Mouse (Mus musculus): ENCODE measurements around the gene Trim2. TPM values are rescaled to one million over a fixed set of nuclear protein-coding genes. Genes with fewer than 3 reads are reported as not detected.

Trim2 gene
- polyA plus RNA-seq, 1 experiment from 2014 or later, result 177 TPM

- Histone ChIP-seq H3K4me3 (replicated peaks) (no peak overlapping the region), H3K27me3 (no peaks in the 10 kb centered on the region), H3K9ac (replicated peaks) (no peak overlapping the region), H3K4me1 (replicated peaks) (peaks cover 33% of the 10 kb centered on the region), H3K9me3 (no peaks in the 10 kb centered on the region), H3K4me2 (replicated peaks) (no peak overlapping the region), H3K36me3 (0 out of 2 replicates have a peak, but pooled peaks cover 4% of the 10 kb centered on the region), H3K27ac (no peak overlapping the region)
- ATAC-seq, result no peak
- 92% methylated on average over 4 of the region's 4 CpGs for WGBS
Observed at GRCm38 (mm10) chr3:84278809-84279208, 27.9 kb downstream of the Trim2 start.

GRCm38 (mm10) chr3:84275124-84275523 is 31.6 kb downstream of the Trim2 start:
- ATAC-seq, result no peak
- no peaks in the 10 kb centered on the region for H3K9me3 ChIP-seq
- no peak overlapping the region for H3K27ac ChIP-seq
- H3K27me3 ChIP-seq, result no peaks in the 10 kb centered on the region
- H3K36me3 ChIP-seq, result 0 out of 2 replicates have a peak, but pooled peaks cover 4% of the 10 kb centered on the region
- H3K4me1 ChIP-seq (replicated peaks), result peaks cover 17% of the 10 kb centered on the region
- no peak overlapping the region for H3K4me3 ChIP-seq (replicated peaks)
- H3K4me2 ChIP-seq (replicated peaks), result no peak overlapping the region
- no peak overlapping the region for H3K9ac ChIP-seq (replicated peaks)
- 74% methylated on average over 4 of the region's 4 CpGs for WGBS

- no peaks in the 10 kb centered on the region for H3K27me3 ChIP-seq
- no peak overlapping the region for H3K9ac ChIP-seq (replicated peaks)
- no peak for ATAC-seq
- 0 out of 2 replicates have a peak, but pooled peaks cover 4% of the 10 kb centered on the region for H3K36me3 ChIP-seq
- no peak overlapping the region for H3K4me3 ChIP-seq (replicated peaks)
- no peaks in the 10 kb centered on the region for H3K9me3 ChIP-seq
- no peak overlapping the region for H3K27ac ChIP-seq
- WGBS, result 73% methylated on average over 10 of the region's 10 CpGs
- H3K4me2 ChIP-seq (replicated peaks), result no peak overlapping the region
- H3K4me1 ChIP-seq (replicated peaks), result peaks cover 25% of the 10 kb centered on the region
Observed at GRCm38 (mm10) chr3:84272293-84273015, 34.2 kb downstream of the Trim2 start.

- no peak overlapping the region for H3K4me3 ChIP-seq (replicated peaks)
- no peaks in the 10 kb centered on the region for H3K9me3 ChIP-seq
- 0 out of 2 replicates have a peak, but pooled peaks cover under 1% of the 10 kb centered on the region for H3K36me3 ChIP-seq
- H3K9ac ChIP-seq (replicated peaks), result no peak overlapping the region
- 94% methylated on average over 10 of the region's 10 CpGs for WGBS
- no peaks in the 10 kb centered on the region for H3K27me3 ChIP-seq
- no peak overlapping the region for H3K4me2 ChIP-seq (replicated peaks)
- ATAC-seq, result no peak
- peaks cover 25% of the 10 kb centered on the region for H3K4me1 ChIP-seq (replicated peaks)
- no peak overlapping the region for H3K27ac ChIP-seq
Observed at GRCm38 (mm10) chr3:84271794-84272193, 34.9 kb downstream of the Trim2 start.

- Histone ChIP-seq H3K4me3 (replicated peaks) (no peak overlapping the region), H3K4me2 (replicated peaks) (0 out of 2 replicates have a peak overlapping the region, but pooled peaks have one; percentile 41), H3K27ac (peak overlapping the region; percentile 40; the same call in 1 of the 2 replicates), H3K9ac (replicated peaks) (no peak overlapping the region), H3K36me3 (no peaks in the 10 kb centered on the region), H3K9me3 (no peaks in the 10 kb centered on the region), H3K27me3 (no peaks in the 10 kb centered on the region), H3K4me1 (replicated peaks) (peaks cover 28% of the 10 kb centered on the region)
- peak; percentile 13; the same call in 1 of the 2 replicates for ATAC-seq
- WGBS, result 46% methylated on average over 6 of the region's 6 CpGs
Observed at GRCm38 (mm10) chr3:84271058-84271457, 35.6 kb downstream of the Trim2 start.

GRCm38 (mm10) chr3:84270624-84270995 is 36.1 kb downstream of the Trim2 start:
- H3K9ac ChIP-seq (replicated peaks), result peak overlapping the region; percentile 40; the same call in 1 of the 2 replicates
- no peaks in the 10 kb centered on the region for H3K36me3 ChIP-seq
- H3K4me3 ChIP-seq (replicated peaks), result peak overlapping the region; percentile 15
- H3K4me2 ChIP-seq (replicated peaks), result peak overlapping the region; percentile 41
- 0% methylated on average over 3 of the region's 3 CpGs for WGBS
- H3K9me3 ChIP-seq, result no peaks in the 10 kb centered on the region
- 0 out of 2 replicates have a peak overlapping the region, but pooled peaks have one; percentile 48 for H3K27ac ChIP-seq
- peaks cover 33% of the 10 kb centered on the region for H3K4me1 ChIP-seq (replicated peaks)
- ATAC-seq, result peak; percentile 39
- H3K27me3 ChIP-seq, result no peaks in the 10 kb centered on the region

- H3K27ac ChIP-seq, result 0 out of 2 replicates have a peak overlapping the region, but pooled peaks have one; percentile 48
- 14% methylated on average over 13 of the region's 13 CpGs for WGBS
- peaks cover 38% of the 10 kb centered on the region for H3K4me1 ChIP-seq (replicated peaks)
- H3K4me2 ChIP-seq (replicated peaks), result peak overlapping the region; percentile 41
- H3K27me3 ChIP-seq, result no peaks in the 10 kb centered on the region
- ATAC-seq, result peak; percentile 59
- H3K9ac ChIP-seq (replicated peaks), result peak overlapping the region; percentile 40
- no peaks in the 10 kb centered on the region for H3K9me3 ChIP-seq
- H3K36me3 ChIP-seq, result no peaks in the 10 kb centered on the region
- H3K4me3 ChIP-seq (replicated peaks), result peak overlapping the region; percentile 15
Observed at GRCm38 (mm10) chr3:84269987-84270623, 36.6 kb downstream of the Trim2 start.

- H3K4me1 ChIP-seq (replicated peaks), result peaks cover 54% of the 10 kb centered on the region
- H3K9me3 ChIP-seq, result no peaks in the 10 kb centered on the region
- no peaks in the 10 kb centered on the region for H3K36me3 ChIP-seq
- H3K27me3 ChIP-seq, result no peaks in the 10 kb centered on the region
- H3K27ac ChIP-seq, result no peak overlapping the region
- H3K9ac ChIP-seq (replicated peaks), result no peak overlapping the region
- ATAC-seq, result no peak
- H3K4me2 ChIP-seq (replicated peaks), result no peak overlapping the region
- WGBS, result 61% methylated on average over 3 of the region's 3 CpGs
- H3K4me3 ChIP-seq (replicated peaks), result no peak overlapping the region
Observed at GRCm38 (mm10) chr3:84268434-84268833, 38.2 kb downstream of the Trim2 start.

GRCm38 (mm10) chr3:84266391-84266931 is 40.2 kb downstream of the Trim2 start:
- H3K4me1 ChIP-seq (replicated peaks), result peaks cover 70% of the 10 kb centered on the region
- ATAC-seq, result no peak
- no peak overlapping the region for H3K27ac ChIP-seq
- H3K4me2 ChIP-seq (replicated peaks), result no peak overlapping the region
- no peak overlapping the region for H3K4me3 ChIP-seq (replicated peaks)
- H3K9me3 ChIP-seq, result no peaks in the 10 kb centered on the region
- no peaks in the 10 kb centered on the region for H3K27me3 ChIP-seq
- no peak overlapping the region for H3K9ac ChIP-seq (replicated peaks)
- no peaks in the 10 kb centered on the region for H3K36me3 ChIP-seq
- 60% methylated on average over 3 of the region's 3 CpGs for WGBS

GRCm38 (mm10) chr3:84265084-84265483 is 41.6 kb downstream of the Trim2 start:
- peaks cover 70% of the 10 kb centered on the region for H3K4me1 ChIP-seq (replicated peaks)
- no peak for ATAC-seq
- no peaks in the 10 kb centered on the region for H3K36me3 ChIP-seq
- no peak overlapping the region for H3K4me3 ChIP-seq (replicated peaks)
- H3K9me3 ChIP-seq, result no peaks in the 10 kb centered on the region
- H3K27ac ChIP-seq, result peak overlapping the region; percentile 83
- no peak overlapping the region for H3K4me2 ChIP-seq (replicated peaks)
- WGBS, result 18% methylated on average over 1 of the region's 1 CpGs
- no peak overlapping the region for H3K9ac ChIP-seq (replicated peaks)
- no peaks in the 10 kb centered on the region for H3K27me3 ChIP-seq

GRCm38 (mm10) chr3:84264395-84264794 is 42.3 kb downstream of the Trim2 start:
- H3K9me3 ChIP-seq, result no peaks in the 10 kb centered on the region
- no peaks in the 10 kb centered on the region for H3K36me3 ChIP-seq
- H3K4me1 ChIP-seq (replicated peaks), result peaks cover 68% of the 10 kb centered on the region
- H3K27me3 ChIP-seq, result no peaks in the 10 kb centered on the region
- H3K9ac ChIP-seq (replicated peaks), result peak overlapping the region; percentile 24; the same call in 1 of the 2 replicates
- H3K4me3 ChIP-seq (replicated peaks), result no peak overlapping the region
- H3K4me2 ChIP-seq (replicated peaks), result no peak overlapping the region
- WGBS, result 34% methylated on average over 2 of the region's 2 CpGs
- peak overlapping the region; percentile 83 for H3K27ac ChIP-seq
- ATAC-seq, result 0 out of 2 replicates have a peak, but pooled peaks have one; percentile 13

- H3K4me1 ChIP-seq (replicated peaks), result peaks cover 81% of the 10 kb centered on the region
- 83% methylated on average over 3 of the region's 3 CpGs for WGBS
- H3K9me3 ChIP-seq, result no peaks in the 10 kb centered on the region
- no peak overlapping the region for H3K27ac ChIP-seq
- no peaks in the 10 kb centered on the region for H3K36me3 ChIP-seq
- H3K27me3 ChIP-seq, result no peaks in the 10 kb centered on the region
- H3K4me2 ChIP-seq (replicated peaks), result no peak overlapping the region
- no peak for ATAC-seq
- no peak overlapping the region for H3K9ac ChIP-seq (replicated peaks)
- no peak overlapping the region for H3K4me3 ChIP-seq (replicated peaks)
Observed at GRCm38 (mm10) chr3:84262804-84263203, 43.9 kb downstream of the Trim2 start.

All from midbrain, embryonic 13.5 days (tissue).